Mouse (Mus musculus) embryonic facial prominence, embryonic 14.5 days (tissue): Measurements from ENCODE around the gene Atp13a2. TPM values are rescaled to one million over a fixed set of nuclear protein-coding genes. Genes with fewer than 3 reads are reported as not detected.

Experiments used
- ATAC-seq: fragments of 200-750 bp; cut with Nextera tagmentation; 2 replicates; pipeline ENCODE4 v1.8.0; 2017; ENCODE audit warnings: low read depth, moderate number of reproducible peaks, moderate TSS enrichment
- DNase-seq: peaks from one replicate; pipeline ENCODE4 v3.0.0-alpha.2; 2015; ENCODE audit warnings: low spot score
- H3K27ac ChIP-seq: fragments of 300-500 bp; sonication (generic); replicated peaks from 2 replicates; pipeline ENCODE4 v1.5.1; 2014; ENCODE audit warnings: low read depth, mild to moderate bottlenecking, low read length, moderate library complexity
- H3K27me3 ChIP-seq: fragments of 300-500 bp; sonication (generic); replicated peaks from 2 replicates; pipeline ENCODE4 v1.6.1; 2014; ENCODE audit warnings: low read length; ENCODE audit not compliant: control insufficient read depth, insufficient read depth
- H3K36me3 ChIP-seq: fragments of 300-500 bp; sonication (generic); 2 replicates; pipeline ENCODE4 v1.6.1; 2014; ENCODE audit warnings: low read length, mixed read lengths; ENCODE audit not compliant: control insufficient read depth, insufficient read depth
- H3K4me1 ChIP-seq: fragments of 300-500 bp; sonication (generic); 2 replicates; pipeline ENCODE4 v1.6.1; 2014; ENCODE audit warnings: antibody characterized with exemption, low read length; ENCODE audit not compliant: control insufficient read depth, insufficient read depth
- H3K4me2 ChIP-seq: fragments of 300-500 bp; sonication (generic); 2 replicates; pipeline ENCODE4 v1.6.1; 2014; ENCODE audit warnings: low read depth, mild to moderate bottlenecking, low read length, moderate library complexity, mixed read lengths
- H3K4me3 ChIP-seq: fragments of 300-500 bp; sonication (generic); 2 replicates; pipeline ENCODE4 v1.5.1; 2014; ENCODE audit warnings: low read depth, mild to moderate bottlenecking, low read length
- H3K9ac ChIP-seq: fragments of 300-500 bp; sonication (generic); 2 replicates; pipeline ENCODE4 v1.6.1; 2014; ENCODE audit warnings: low read depth, mild to moderate bottlenecking, low read length, moderate library complexity, mixed read lengths
- H3K9me3 ChIP-seq: fragments of 300-500 bp; sonication (generic); 2 replicates; pipeline ENCODE4 v1.6.1; 2016; ENCODE audit warnings: low read length; ENCODE audit not compliant: control insufficient read depth
- WGBS: fragments of 180-500 bp; shearing (Covaris S2); extraction: QIAGEN DNeasy Blood & Tissue Kit; methylation state at CpG from one replicate; pipeline ENCODE4 v1.1.7; 2014; 5-methylcytosine and 5-hydroxymethylcytosine counted together
- polyA plus RNA-seq: library from polyadenylated mRNA; unstranded; fragments of >200 nt; fragmentation: Nextera tagmentation; extraction: Ambion mirVana; gene quantifications from 2 replicates; pipeline ENCODE4 v1.2.1, GENCODE M21; 2014

The Atp13a2 gene
- polyA plus RNA-seq, 1 experiment from 2014 or later, result 43.5 TPM

- Histone ChIP-seq H3K27ac (peak overlapping the region; percentile 76), H3K4me2 (peak overlapping the region; percentile 24; the same call in 1 of the 2 replicates), H3K9me3 (0 out of 2 replicates have a peak, but pooled peaks cover 3% of the 10 kb centered on the region), H3K36me3 (peaks cover 20% of the 10 kb centered on the region; the same call in 1 of the 2 replicates), H3K9ac (peak overlapping the region; percentile 31; the same call in 1 of the 2 replicates), H3K27me3 (no peaks in the 10 kb centered on the region), H3K4me3 (no peak overlapping the region), H3K4me1 (peaks cover 17% of the 10 kb centered on the region)
- ATAC-seq, result peak; percentile 51; the same call in 1 of the 2 replicates
- peak; percentile 92 for DNase-seq
- WGBS, result 2% methylated on average over 8 of the region's 9 CpGs
These were observed 3.2 kb upstream of the Atp13a2 start for GRCm38 (mm10) chr4:140983442-140983841.

GRCm38 (mm10) chr4:140984544-140984943, 2.1 kb upstream of the Atp13a2 start:
- DNase-seq (no peak), ATAC-seq (no peak)
- no peaks in the 10 kb centered on the region for H3K27me3 ChIP-seq
- H3K27ac ChIP-seq, result no peak overlapping the region
- H3K4me3 ChIP-seq, result no peak overlapping the region
- H3K9me3 ChIP-seq, result 0 out of 2 replicates have a peak, but pooled peaks cover 3% of the 10 kb centered on the region
- H3K36me3 ChIP-seq, result peaks cover 10% of the 10 kb centered on the region; the same call in 1 of the 2 replicates
- no peak overlapping the region for H3K4me2 ChIP-seq
- no peak overlapping the region for H3K9ac ChIP-seq
- H3K4me1 ChIP-seq, result peaks cover 17% of the 10 kb centered on the region
- WGBS, result 82% methylated on average over 6 of the region's 6 CpGs

- Histone ChIP-seq H3K9me3 (0 out of 2 replicates have a peak, but pooled peaks cover 3% of the 10 kb centered on the region), H3K4me3 (peak overlapping the region; percentile 95), H3K27ac (no peak overlapping the region), H3K4me1 (peaks cover 17% of the 10 kb centered on the region), H3K27me3 (no peaks in the 10 kb centered on the region), H3K4me2 (peak overlapping the region; percentile 87), H3K9ac (peak overlapping the region; percentile 85), H3K36me3 (no peaks in the 10 kb centered on the region)
- DNase-seq (no peak), ATAC-seq (peak; percentile 16; the same call in 1 of the 2 replicates)
- 26% methylated on average over 15 of the region's 15 CpGs for WGBS
These were observed 506 bp upstream of the Atp13a2 start for GRCm38 (mm10) chr4:140986024-140986710.

- peak overlapping the region; percentile 87 for H3K4me2 ChIP-seq
- H3K9me3 ChIP-seq, result no peaks in the 10 kb centered on the region
- H3K36me3 ChIP-seq, result peaks cover 2% of the 10 kb centered on the region
- peak overlapping the region; percentile 95 for H3K4me3 ChIP-seq
- no peak for DNase-seq
- peak overlapping the region; percentile 85 for H3K9ac ChIP-seq
- H3K27me3 ChIP-seq, result no peaks in the 10 kb centered on the region
- peaks cover 17% of the 10 kb centered on the region for H3K4me1 ChIP-seq
- no peak overlapping the region for H3K27ac ChIP-seq
- 26% methylated on average over 7 of the region's 7 CpGs for WGBS
- ATAC-seq, result no peak
These were observed 803 bp downstream of the Atp13a2 start for GRCm38 (mm10) chr4:140987476-140987875.

- Histone ChIP-seq H3K4me3 (no peak overlapping the region), H3K9me3 (no peaks in the 10 kb centered on the region), H3K4me1 (peaks cover 7% of the 10 kb centered on the region), H3K36me3 (peaks cover 13% of the 10 kb centered on the region), H3K9ac (0 out of 2 replicates have a peak overlapping the region, but pooled peaks have one; percentile 8), H3K27me3 (no peaks in the 10 kb centered on the region), H3K27ac (no peak overlapping the region), H3K4me2 (0 out of 2 replicates have a peak overlapping the region, but pooled peaks have one; percentile 12)
- DNase-seq (no peak), ATAC-seq (no peak)
- WGBS, result 62% methylated on average over 7 of the region's 7 CpGs
These were observed 2.1 kb downstream of the Atp13a2 start for GRCm38 (mm10) chr4:140988706-140989290.

- Histone ChIP-seq H3K4me2 (no peak overlapping the region), H3K9me3 (no peaks in the 10 kb centered on the region), H3K9ac (no peak overlapping the region), H3K36me3 (peaks cover 19% of the 10 kb centered on the region), H3K27ac (no peak overlapping the region), H3K4me3 (no peak overlapping the region), H3K4me1 (peaks cover 7% of the 10 kb centered on the region), H3K27me3 (no peaks in the 10 kb centered on the region)
- no peak for ATAC-seq
- no peak for DNase-seq
- 87% methylated on average over 14 of the region's 14 CpGs for WGBS
These were observed 2.8 kb downstream of the Atp13a2 start for GRCm38 (mm10) chr4:140989447-140989846.

GRCm38 (mm10) chr4:140992215-140992614, 5.5 kb downstream of the Atp13a2 start:
- H3K9me3 ChIP-seq, result no peaks in the 10 kb centered on the region
- 84% methylated on average over 20 of the region's 20 CpGs for WGBS
- no peak overlapping the region for H3K9ac ChIP-seq
- no peak overlapping the region for H3K4me2 ChIP-seq
- H3K36me3 ChIP-seq, result peaks cover 47% of the 10 kb centered on the region
- ATAC-seq, result no peak
- no peak overlapping the region for H3K4me3 ChIP-seq
- H3K27me3 ChIP-seq, result no peaks in the 10 kb centered on the region
- DNase-seq, result no peak
- H3K27ac ChIP-seq, result no peak overlapping the region
- peaks cover 6% of the 10 kb centered on the region for H3K4me1 ChIP-seq

- H3K9ac ChIP-seq, result no peak overlapping the region
- H3K4me2 ChIP-seq, result no peak overlapping the region
- no peaks in the 10 kb centered on the region for H3K27me3 ChIP-seq
- DNase-seq, result no peak
- H3K4me3 ChIP-seq, result no peak overlapping the region
- no peak for ATAC-seq
- H3K27ac ChIP-seq, result no peak overlapping the region
- no peaks in the 10 kb centered on the region for H3K9me3 ChIP-seq
- H3K4me1 ChIP-seq, result no peaks in the 10 kb centered on the region
- 87% methylated on average over 8 of the region's 8 CpGs for WGBS
- H3K36me3 ChIP-seq, result peaks cover 61% of the 10 kb centered on the region
These were observed 7.2 kb downstream of the Atp13a2 start for GRCm38 (mm10) chr4:140993846-140994245.
